Mouse (Mus musculus) megakaryocyte, adult 5-6 weeks (primary cell): ENCODE data around the gene Gstk1. TPM values are rescaled to one million over a fixed set of nuclear protein-coding genes. Genes with fewer than 3 reads are reported as not detected.

Experiments
- ATAC-seq: 2 replicates; pipeline ENCODE4 v1.8.0; 2016; ENCODE audit warnings: mild to moderate bottlenecking, inconsistent platforms; ENCODE audit not compliant: poor library complexity, severe bottlenecking
- total RNA-seq, 2 experiments: library from RNA; stranded (forward) in 1 of 2; stranded (reverse) in 1 of 2; fragments of 153-499, 151-499 nt in 1 of 2; fragments of 221-1000, 200-1000 nt in 1 of 2; gene quantifications; 2 replicates each; pipeline versions ENCODE4 v1.2.3 to v1.2.4; 2015 to 2017

Gstk1 gene
- total RNA-seq, 2 experiments from 2014 or later: 9.4 to 15.4 TPM

GRCm38 (mm10) chr6:42265391-42266330 is 19.9 kb downstream of the Gstk1 start:
- ATAC-seq: peak; percentile 52

DNA sequence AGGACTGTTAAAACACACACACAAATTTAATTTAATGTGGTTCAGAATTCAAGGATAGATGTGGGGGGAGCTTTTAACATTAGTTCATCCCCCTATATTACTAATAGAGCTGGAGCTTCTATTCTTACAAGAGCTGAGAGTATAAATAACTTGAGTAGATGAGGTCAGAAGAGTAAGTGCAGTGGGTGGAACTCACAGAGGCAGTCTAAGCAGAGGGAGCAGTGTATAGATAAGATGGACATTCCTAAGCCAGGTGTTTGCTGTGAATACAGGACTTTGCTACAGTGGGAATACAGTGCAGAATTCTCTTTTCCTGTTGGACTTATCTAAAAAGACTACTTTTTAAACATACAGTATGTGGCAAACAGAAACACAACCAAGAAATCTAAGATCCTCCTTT is 25.1 kb downstream of the Gstk1 start:
- no peak for ATAC-seq

DNA sequence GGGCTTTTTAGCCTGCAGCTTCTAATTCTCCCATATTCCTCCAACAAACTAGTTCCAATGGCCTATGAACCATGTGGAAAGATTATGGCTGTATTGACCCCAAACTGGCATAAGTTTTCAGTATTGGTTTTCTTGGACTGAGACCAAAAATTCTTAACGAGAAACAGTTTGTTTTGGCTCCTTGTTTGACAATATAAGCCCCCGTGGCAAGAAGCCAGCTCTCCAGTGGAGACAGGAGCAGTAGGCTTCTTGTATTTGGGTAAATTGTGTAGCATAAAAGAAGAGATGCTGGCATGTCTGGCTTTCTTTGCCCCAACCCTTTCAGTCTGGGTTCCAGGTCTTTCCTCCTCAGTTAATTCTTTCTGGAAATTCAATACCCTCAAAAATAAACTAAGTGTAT is 30.4 kb downstream of the Gstk1 start:
- no peak for ATAC-seq

- ATAC-seq: 0 out of 2 replicates have a peak, but pooled peaks have one; percentile 27
Measured at GRCm38 (mm10) chr6:42282865-42283528, 37.3 kb downstream of the Gstk1 start.

DNA sequence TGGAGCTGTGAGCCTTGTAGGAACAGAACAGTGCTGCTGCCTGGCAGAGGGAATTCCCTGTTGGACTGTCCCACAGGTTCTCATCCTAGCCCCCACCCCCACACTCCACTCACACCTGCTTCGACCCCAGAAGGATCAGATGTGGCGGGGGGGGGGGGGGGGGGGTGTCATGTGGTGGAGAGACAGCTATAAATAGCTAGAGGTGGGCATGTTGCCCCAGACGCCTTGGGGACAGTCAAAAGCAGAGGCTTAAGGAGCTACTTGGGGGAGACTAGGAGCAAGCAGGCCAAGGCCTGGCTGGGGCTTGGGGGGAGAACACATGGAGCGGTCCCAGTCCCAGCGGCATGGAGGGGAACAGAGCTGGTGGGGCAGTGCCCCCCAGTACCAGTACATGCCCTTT is 40.7 kb downstream of the Gstk1 start, which contains the start of gene Clcn1:
Gene Clcn1, plus strand, starts transcription at position 238 of the 400 bp plus-strand sequence.
- no peak for ATAC-seq

GRCm38 (mm10) chr6:42287562-42287961 is 41.8 kb downstream of the Gstk1 start:
- ATAC-seq: no peak

GRCm38 (mm10) chr6:42293327-42293726 is 47.6 kb downstream of the Gstk1 start:
- ATAC-seq: peak; percentile 85

- no peak for ATAC-seq
Measured at GRCm38 (mm10) chr6:42295549-42296094, 49.9 kb downstream of the Gstk1 start.

DNA sequence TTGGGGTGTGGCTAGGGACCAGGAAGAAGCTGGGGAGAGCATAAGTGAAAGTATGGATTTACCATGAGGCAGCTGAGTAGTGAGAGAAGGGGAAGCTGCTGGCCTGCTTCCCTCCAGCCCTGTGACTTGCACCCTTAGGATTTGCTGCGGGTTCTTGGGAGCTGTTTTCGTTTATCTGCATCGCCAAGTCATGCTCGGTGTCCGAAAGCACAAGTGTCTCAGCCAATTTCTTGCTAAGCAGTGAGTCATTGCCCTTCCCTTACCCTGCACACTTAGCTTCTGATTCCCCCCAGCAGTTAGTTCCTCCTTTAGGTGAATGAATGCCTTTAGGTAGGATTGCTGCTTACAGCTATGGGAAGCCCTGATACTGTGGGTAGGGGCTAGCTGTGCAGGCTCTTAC is 53.6 kb downstream of the Gstk1 start:
- peak; percentile 87 for ATAC-seq

Other genes with a start within 250 kb of the Gstk1 start
- not detected in 2 replicates for gene Sva, start 207.5 kb upstream of the Gstk1 start, total RNA-seq (2015)
- not detected in 2 replicates for gene Sva, start 207.5 kb upstream of the Gstk1 start, total RNA-seq (2017)
- gene Tas2r139, start 105.0 kb upstream of the Gstk1 start, total RNA-seq (2015): not detected in 2 replicates
- not detected in 2 replicates for gene Tas2r139, start 105.0 kb upstream of the Gstk1 start, total RNA-seq (2017)
- gene Tas2r144, start 30.6 kb upstream of the Gstk1 start, total RNA-seq (2015): not detected in 2 replicates
- not detected in 2 replicates for gene Tas2r144, start 30.6 kb upstream of the Gstk1 start, total RNA-seq (2017)
- not detected in 2 replicates for gene Tmem139, start 16.0 kb downstream of the Gstk1 start, total RNA-seq (2015)
- gene Tmem139, start 16.0 kb downstream of the Gstk1 start, total RNA-seq (2017): not detected in 2 replicates
- gene Casp2, start 19.1 kb downstream of the Gstk1 start, total RNA-seq (2015): 62.1 and 65.9 TPM in 2 replicates
- 49.2 and 53.5 TPM in 2 replicates for gene Casp2, start 19.1 kb downstream of the Gstk1 start, total RNA-seq (2017)
- gene Clcn1, start 40.8 kb downstream of the Gstk1 start, total RNA-seq (2015): 1.5 TPM in 1 of 2 replicates, not detected in the other
- not detected in 2 replicates for gene Clcn1, start 40.8 kb downstream of the Gstk1 start, total RNA-seq (2017)
- not detected in 2 replicates for gene Fam131b, start 78.7 kb downstream of the Gstk1 start, total RNA-seq (2015)
- not detected in 2 replicates for gene Fam131b, start 78.7 kb downstream of the Gstk1 start, total RNA-seq (2017)
- gene Zyx, start 103.7 kb downstream of the Gstk1 start, total RNA-seq (2015): 411 and 420 TPM in 2 replicates
- 117 and 131 TPM in 2 replicates for gene Zyx, start 103.7 kb downstream of the Gstk1 start, total RNA-seq (2017)
- not detected in 2 replicates for gene Epha1, start 127.3 kb downstream of the Gstk1 start, total RNA-seq (2015)
- gene Epha1, start 127.3 kb downstream of the Gstk1 start, total RNA-seq (2017): not detected in 2 replicates
- 0.39 and 1.6 TPM in 2 replicates for gene Tas2r143, start 154.3 kb downstream of the Gstk1 start, total RNA-seq (2015)
- gene Tas2r143, start 154.3 kb downstream of the Gstk1 start, total RNA-seq (2017): 1.5 TPM in 1 of 2 replicates, not detected in the other
- 0.25 and 0.59 TPM in 2 replicates for gene Tas2r135, start 159.5 kb downstream of the Gstk1 start, total RNA-seq (2015)
- not detected in 2 replicates for gene Tas2r135, start 159.5 kb downstream of the Gstk1 start, total RNA-seq (2017)
- 0.47 and 0.59 TPM in 2 replicates for gene Tas2r126, start 188.6 kb downstream of the Gstk1 start, total RNA-seq (2015)
- not detected in 2 replicates for gene Tas2r126, start 188.6 kb downstream of the Gstk1 start, total RNA-seq (2017)
- not detected in 2 replicates for gene Olfr458, start 219.3 kb downstream of the Gstk1 start, total RNA-seq (2015)
- gene Olfr458, start 219.3 kb downstream of the Gstk1 start, total RNA-seq (2017): not detected in 2 replicates
- gene Olfr457, start 230.4 kb downstream of the Gstk1 start, total RNA-seq (2015): not detected in 2 replicates
- gene Olfr457, start 230.4 kb downstream of the Gstk1 start, total RNA-seq (2017): 0.04 TPM in 1 of 2 replicates, not detected in the other
- gene Olfr456, start 241.3 kb downstream of the Gstk1 start, total RNA-seq (2015): not detected in 2 replicates
- not detected in 2 replicates for gene Olfr456, start 241.3 kb downstream of the Gstk1 start, total RNA-seq (2017)